Mouse (Mus musculus) T-helper 17 cell (primary cell): ENCODE measurements at regions not wholly inside any gene's neighbourhood (a gene's known extent, or its start where the extent isn't known, plus 50 kb on each side); places are given as distances from the start of the nearest gene placed in this dataset.

ENCODE experiments used
- in situ Hi-C, 2 experiments: fragments of 300-600 bp; cut with MboI, MseI; formaldehyde crosslinking; loops; 1 replicate in 1 of 2; 2 replicates in 1 of 2; pipeline ENCODE4 v1.15.1; 2025; ENCODE audit warnings: high pct_unique_total_duplicates in 2 of 2

DNA sequence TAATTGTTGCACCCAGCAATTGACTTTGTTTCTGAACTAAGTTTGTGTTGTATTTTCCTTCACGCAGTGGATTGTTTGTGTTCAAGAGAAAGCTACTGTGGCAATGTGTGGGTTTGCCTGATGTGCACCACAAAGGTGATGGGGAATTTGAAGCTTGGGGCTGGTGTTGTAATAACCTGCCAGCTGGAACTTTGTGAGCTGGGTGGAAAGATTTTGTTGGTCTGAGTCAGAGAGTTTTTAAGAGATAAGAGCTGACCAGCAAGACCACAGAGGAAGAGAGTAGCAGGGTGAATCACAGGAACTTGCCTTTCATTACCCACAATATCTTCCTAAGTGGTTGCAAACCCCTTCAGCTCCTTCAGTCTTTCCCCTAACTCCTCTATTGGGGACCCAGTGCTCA lies 797.0 kb upstream of the Grid2 start:
- in situ Hi-C loops = loop anchor here in 1 of 2 experiments (10.0 kb wide), 1 partner anchor 266 kb away; no protein-coding TSS in a partner anchor
